Mouse (Mus musculus): ENCODE measurements at regions not wholly inside any gene's neighbourhood (a gene's known extent, or its start where the extent isn't known, plus 50 kb on each side); places are given as distances from the start of the nearest gene placed in this dataset.
A peak's percentile ranks its signal among the peaks of the same experiment; 100 is the strongest.

- DNase-seq (ENCODE audit: extremely low read depth, low read depth): no peak
These were observed 174.4 kb upstream of the Klf12 start for GRCm38 (mm10) chr14:100458727-100459447.

GRCm38 (mm10) chr14:100457870-100458726 lies 173.6 kb upstream of the Klf12 start:
- DNase-seq (ENCODE audit: extremely low read depth, low read depth): no peak

GRCm38 (mm10) chr14:100446130-100446529 lies 161.7 kb upstream of the Klf12 start:
- DNase-seq (ENCODE audit: extremely low read depth, low read depth): no peak

- no peak for DNase-seq (ENCODE audit: extremely low read depth, low read depth)
These were observed 160.4 kb upstream of the Klf12 start for GRCm38 (mm10) chr14:100444848-100445247.

- no peak for DNase-seq (ENCODE audit: extremely low read depth, low read depth)
These were observed 159.6 kb upstream of the Klf12 start for GRCm38 (mm10) chr14:100444099-100444498.

- no peak for DNase-seq (ENCODE audit: extremely low read depth, low read depth)
These were observed 153.1 kb upstream of the Klf12 start for GRCm38 (mm10) chr14:100437552-100437951.

- DNase-seq (ENCODE audit: extremely low read depth, low read depth): no peak
These were observed 145.2 kb upstream of the Klf12 start for GRCm38 (mm10) chr14:100429662-100430061.

- no peak for DNase-seq (ENCODE audit: extremely low read depth, low read depth)
These were observed 141.9 kb upstream of the Klf12 start for GRCm38 (mm10) chr14:100426399-100426798.

- no peak for DNase-seq (ENCODE audit: extremely low read depth, low read depth)
These were observed 139.3 kb upstream of the Klf12 start for GRCm38 (mm10) chr14:100423790-100424189.

- DNase-seq (ENCODE audit: extremely low read depth, low read depth): no peak
These were observed 137.2 kb upstream of the Klf12 start for GRCm38 (mm10) chr14:100421666-100422065.

- no peak for DNase-seq (ENCODE audit: extremely low read depth, low read depth)
These were observed 130.6 kb upstream of the Klf12 start for GRCm38 (mm10) chr14:100415099-100415498.

- DNase-seq (ENCODE audit: extremely low read depth, low read depth): no peak
These were observed 127.7 kb upstream of the Klf12 start for GRCm38 (mm10) chr14:100412211-100412610.

GRCm38 (mm10) chr14:100397191-100397590 lies 112.7 kb upstream of the Klf12 start:
- no peak for DNase-seq (ENCODE audit: extremely low read depth, low read depth)

- no peak for DNase-seq (ENCODE audit: extremely low read depth, low read depth)
These were observed 90.9 kb upstream of the Klf12 start for GRCm38 (mm10) chr14:100375218-100375983.

GRCm38 (mm10) chr14:100374494-100375217 lies 90.2 kb upstream of the Klf12 start:
- no peak for DNase-seq (ENCODE audit: extremely low read depth, low read depth)

- DNase-seq (ENCODE audit: extremely low read depth, low read depth): peak; percentile 44
These were observed 81.9 kb upstream of the Klf12 start for GRCm38 (mm10) chr14:100366234-100366864.

- no peak for DNase-seq (ENCODE audit: extremely low read depth, low read depth)
These were observed 78.3 kb upstream of the Klf12 start for GRCm38 (mm10) chr14:100362786-100363185.

GRCm38 (mm10) chr14:100361346-100362029 lies 77.0 kb upstream of the Klf12 start:
- DNase-seq (ENCODE audit: extremely low read depth, low read depth): no peak

- DNase-seq (ENCODE audit: extremely low read depth, low read depth): no peak
These were observed 75.4 kb upstream of the Klf12 start for GRCm38 (mm10) chr14:100359881-100360280.

- DNase-seq (ENCODE audit: extremely low read depth, low read depth): no peak
These were observed 72.7 kb upstream of the Klf12 start for GRCm38 (mm10) chr14:100357131-100357530.

Data from MEL-GATA-1-ER (cell line).